Mouse (Mus musculus) regulatory T cell (primary cell): ENCODE measurements around the gene Xrcc1.

Source experiments
- in situ Hi-C: fragments of 300-600 bp; cut with MboI, MseI; formaldehyde crosslinking; loops from one replicate; pipeline ENCODE4 v1.15.1; 2025; ENCODE audit warnings: high pct_unique_total_duplicates

Gene Xrcc1

GRCm38 (mm10) chr7:24529580-24529979, 16.5 kb upstream of the Xrcc1 start:
- in situ Hi-C loops = no loop called here

GRCm38 (mm10) chr7:24530062-24530931, 15.8 kb upstream of the Xrcc1 start, which contains the start of gene Irgq:
Gene Irgq (plus strand): TSS chr7:24530689.
- in situ Hi-C loops = no loop called here

DNA sequence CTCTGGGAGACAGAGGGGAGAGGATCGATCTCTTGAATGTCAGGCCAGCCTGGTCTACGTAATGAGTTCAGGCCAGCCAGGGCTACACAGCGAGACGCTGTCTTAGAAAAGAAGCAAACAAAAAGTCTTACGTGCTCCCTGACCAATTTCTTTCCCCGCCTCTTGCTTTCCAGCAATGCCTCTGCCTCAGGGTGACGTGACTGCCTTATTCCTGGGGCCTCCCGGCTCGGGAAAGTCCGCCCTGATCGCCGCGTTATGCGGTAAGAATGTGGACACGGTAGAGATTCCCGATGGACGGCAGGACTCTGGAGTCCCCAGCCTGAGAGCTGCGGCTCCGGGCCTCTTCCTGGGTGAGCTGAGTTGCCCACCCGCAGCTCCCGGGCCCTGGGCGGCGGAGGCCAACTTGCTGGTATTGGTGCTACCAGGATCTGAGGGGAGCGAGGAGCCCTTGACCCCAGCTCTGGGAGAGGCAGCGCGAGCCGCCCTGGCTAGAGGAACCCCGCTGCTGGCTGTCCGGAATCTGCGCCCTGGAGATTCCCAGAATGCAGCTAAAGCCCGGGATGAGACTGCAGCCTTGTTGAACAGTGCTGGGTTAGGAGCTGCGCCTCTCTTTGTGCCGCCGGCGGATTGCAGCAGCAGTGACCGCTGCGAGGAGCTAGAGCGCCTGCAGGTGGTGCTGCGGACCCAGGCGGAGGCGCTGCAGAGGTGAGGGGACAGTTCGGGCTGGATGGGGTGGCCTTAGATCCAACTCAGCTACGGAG, 14.7 kb upstream of the Xrcc1 start:
- in situ Hi-C loops = no loop called here

DNA sequence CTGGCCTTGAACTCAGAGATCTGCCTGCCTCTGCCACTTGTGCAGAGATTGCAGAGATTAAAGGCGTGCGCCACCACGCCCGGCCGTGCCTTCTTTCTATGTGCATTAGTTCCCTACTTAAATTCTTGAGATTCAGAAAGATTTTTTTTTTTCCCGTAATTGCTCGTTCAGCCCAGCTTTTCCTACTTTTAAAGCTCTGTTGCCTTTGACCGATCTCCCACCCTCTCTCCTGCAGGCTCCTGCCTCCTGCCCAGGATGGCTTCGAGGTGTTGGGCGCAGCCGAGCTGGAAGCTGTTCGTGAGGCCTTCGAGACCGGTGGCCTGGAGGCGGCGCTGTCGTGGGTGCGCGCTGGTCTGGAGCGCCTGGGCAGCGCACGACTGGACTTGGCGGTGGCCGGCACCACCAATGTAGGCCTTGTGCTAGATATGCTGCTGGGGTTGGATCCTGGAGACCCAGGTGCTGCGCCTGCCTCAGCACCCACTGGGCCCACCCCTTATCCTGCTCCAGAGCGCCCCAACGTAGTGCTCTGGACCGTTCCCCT, 13.0 kb upstream of the Xrcc1 start:
- in situ Hi-C loops = no loop called here

DNA sequence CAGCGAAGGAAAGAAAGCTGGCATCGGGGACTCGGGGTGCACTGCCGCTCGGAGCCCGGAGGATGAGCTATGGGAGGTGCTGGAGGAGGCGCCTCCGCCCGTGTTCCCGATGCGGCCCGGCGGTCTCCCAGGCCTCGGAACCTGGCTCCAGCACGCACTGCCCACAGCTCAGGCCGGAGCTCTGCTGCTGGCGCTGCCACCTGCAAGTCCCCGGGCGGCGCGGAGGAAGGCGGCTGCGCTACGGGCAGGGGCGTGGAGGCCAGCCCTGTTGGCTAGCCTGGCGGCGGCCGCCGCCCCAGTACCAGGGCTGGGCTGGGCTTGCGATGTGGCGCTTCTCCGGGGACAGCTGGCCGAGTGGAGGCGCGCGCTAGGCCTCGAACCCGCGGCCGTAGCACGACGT, 12.3 kb upstream of the Xrcc1 start:
- in situ Hi-C loops = no loop called here

DNA sequence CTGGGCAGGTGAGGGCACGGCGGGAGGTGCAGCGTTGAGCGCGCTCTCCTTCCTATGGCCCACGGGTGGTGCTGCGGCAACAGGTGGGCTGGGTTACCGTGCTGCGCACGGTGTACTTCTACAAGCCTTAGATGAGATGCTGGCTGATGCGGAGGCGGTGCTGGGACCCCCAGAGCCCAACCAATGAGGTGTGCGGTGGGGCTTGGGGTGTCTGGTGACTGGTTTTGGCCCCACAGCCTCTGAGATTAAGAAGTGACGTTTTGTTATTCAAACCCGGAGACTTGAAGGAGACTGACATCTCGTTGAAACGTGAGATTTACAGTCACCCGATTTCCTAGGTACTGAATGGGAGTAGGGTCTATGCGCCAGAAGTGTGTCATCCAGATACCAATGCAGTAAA, 11.8 kb upstream of the Xrcc1 start:
- in situ Hi-C loops = no loop called here

GRCm38 (mm10) chr7:24537081-24537480, 9.0 kb upstream of the Xrcc1 start:
- in situ Hi-C loops = no loop called here

DNA sequence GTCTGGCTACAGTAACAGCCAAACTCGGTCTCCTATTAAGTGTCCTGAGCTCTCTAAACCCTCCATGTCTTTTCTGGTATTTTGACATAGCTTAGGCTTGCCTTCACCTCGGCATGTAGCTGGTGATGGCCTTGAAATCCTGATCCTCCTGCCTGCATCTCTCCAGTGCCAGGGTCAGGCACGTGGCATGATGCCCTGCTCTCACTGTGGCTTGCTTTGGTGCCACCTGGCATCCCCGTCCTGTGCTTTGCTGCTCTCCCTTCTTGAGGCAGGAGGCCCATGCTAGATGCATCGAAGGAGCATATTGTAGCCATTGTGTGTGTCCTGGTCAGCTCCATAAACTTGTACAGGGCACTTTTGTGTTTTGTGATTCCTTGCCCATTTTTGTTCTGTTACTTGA, 8.5 kb upstream of the Xrcc1 start:
- in situ Hi-C loops = no loop called here

GRCm38 (mm10) chr7:24538154-24538553, 7.9 kb upstream of the Xrcc1 start:
- in situ Hi-C loops = no loop called here

DNA sequence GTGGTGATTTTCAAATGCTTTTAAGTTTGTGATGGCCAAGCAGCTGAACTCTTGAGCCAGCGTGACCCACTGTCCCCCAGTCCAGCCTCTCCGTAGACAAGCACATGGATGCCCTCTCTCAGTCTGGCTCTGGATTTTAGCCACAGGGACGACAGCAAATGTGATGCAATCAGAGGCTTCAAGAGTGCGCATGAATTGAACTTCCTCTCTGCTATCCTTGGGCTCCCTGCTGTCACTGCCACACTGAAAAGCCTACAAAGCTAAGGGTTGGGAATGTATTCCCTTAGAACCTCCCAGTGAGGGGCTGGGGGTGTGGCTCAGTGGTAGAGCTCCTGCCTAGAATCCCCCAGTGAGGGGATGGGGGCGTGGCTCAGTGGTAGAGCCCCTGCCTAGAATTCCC, 7.4 kb upstream of the Xrcc1 start:
- in situ Hi-C loops = no loop called here

DNA sequence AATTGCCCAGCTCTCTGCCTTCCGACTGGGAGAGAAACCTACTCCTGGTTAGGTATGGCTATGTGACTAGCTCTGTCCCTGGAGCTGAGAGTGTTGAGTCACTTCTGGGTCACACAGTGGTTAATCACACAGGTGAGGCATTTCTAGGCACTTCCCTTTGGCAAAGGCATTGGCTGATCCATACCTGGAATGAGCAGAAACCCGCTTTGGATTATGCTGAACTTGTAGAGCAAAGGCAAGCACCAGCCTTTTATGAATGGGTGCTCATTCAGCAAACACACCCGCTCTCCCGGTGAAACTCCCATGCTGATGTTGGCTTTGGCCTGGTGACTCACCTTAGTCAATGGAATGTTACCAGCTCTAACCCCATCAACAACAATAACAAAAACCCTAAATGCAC, 6.4 kb upstream of the Xrcc1 start:
- in situ Hi-C loops = no loop called here

DNA sequence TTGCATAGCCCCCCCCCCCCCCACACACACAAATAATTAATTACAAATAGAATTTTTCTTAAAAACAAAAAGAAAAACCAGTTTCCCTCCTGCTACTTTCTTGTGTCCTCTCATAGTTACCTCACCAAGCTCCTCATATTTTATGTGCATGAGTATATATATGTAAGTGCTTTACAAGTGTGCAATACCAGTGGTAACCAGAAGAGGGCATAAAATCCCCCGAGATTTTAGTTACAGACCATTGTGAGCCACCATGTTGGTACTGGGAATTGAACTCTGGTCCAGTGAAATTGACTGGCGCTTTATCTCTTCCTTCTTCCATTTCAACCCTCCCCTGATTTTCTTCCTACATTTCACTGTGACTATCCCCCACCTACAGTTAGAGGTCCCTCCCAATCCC, 1.6 kb upstream of the Xrcc1 start:
- in situ Hi-C loops = no loop called here

DNA sequence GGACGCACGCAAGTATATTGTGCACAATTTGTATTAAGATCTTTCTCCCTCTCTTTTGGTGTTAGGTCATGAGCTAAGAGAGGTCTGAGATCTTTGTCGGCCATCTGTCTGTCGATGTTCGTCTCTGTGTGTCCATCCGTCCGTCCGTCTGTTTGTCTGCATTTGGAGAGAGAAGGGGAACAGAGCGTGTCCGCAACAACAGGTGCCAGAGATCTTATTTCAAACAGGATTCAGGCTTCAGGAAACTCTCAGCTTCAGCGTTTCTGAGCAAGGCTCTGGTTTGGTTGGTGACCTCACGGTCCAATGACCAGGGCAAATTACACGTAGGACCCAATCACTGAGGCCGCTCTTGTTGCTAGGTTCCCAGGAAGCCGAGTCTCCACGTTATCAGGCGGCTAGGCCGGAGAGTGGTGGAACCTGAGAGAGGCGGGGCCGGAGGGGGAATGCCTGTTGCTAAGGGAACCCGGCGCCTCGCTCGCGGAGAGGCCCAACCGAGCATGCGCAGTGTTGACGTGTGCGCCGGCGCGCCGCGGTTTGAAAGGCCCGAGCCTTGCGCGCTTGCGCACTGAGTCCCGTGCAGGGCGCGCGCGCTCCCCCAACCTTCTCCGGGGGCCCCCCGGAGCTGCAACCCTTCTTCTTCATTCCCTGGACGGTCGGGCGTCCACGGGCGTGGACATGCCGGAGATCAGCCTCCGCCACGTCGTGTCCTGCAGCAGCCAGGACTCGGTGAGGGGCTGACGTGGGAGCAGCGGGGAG, 723 bp downstream of the Xrcc1 start:
- in situ Hi-C loops = no loop called here

GRCm38 (mm10) chr7:24547534-24548036, 1.5 kb downstream of the Xrcc1 start:
- in situ Hi-C loops = no loop called here

GRCm38 (mm10) chr7:24551985-24552759, 6.1 kb downstream of the Xrcc1 start:
- in situ Hi-C loops = no loop called here

- in situ Hi-C loops = no loop called here
These were observed 9.7 kb downstream of the Xrcc1 start for GRCm38 (mm10) chr7:24555786-24556185.

- in situ Hi-C loops = no loop called here
These were observed 15.4 kb downstream of the Xrcc1 start for GRCm38 (mm10) chr7:24561450-24561849.

DNA sequence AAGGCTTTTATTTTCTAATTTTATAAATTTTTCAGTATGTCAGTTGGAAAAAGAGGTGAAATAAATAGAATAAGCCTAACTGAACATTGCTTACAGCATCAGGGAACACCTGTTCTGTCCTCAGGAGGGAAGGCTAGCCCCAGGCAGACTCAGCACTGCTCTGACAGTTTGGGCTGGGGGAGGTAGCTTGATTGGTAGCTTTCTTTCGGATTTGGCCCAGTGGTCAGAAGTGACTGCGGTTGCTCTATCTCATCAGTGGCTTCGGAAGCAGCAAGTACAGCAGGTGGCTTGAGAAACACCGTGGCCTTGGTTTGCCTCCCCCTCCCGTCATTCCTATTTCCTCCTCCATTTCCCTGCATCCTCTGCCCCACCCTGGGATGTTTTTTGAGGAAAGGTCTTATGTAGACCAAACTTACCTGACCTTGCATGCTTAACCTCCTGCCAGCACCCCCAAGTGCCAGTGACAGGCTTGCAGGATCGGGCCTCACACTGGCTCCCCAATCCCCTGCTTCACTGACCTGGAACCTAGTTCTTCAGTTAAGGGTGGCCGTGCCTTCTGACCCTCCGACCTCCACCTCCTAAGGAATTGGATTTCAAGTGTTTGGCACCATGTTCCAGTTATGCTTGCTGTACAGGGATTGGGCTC, 17.2 kb downstream of the Xrcc1 start:
- in situ Hi-C loops = no loop called here

GRCm38 (mm10) chr7:24563837-24564206, 17.7 kb downstream of the Xrcc1 start:
- in situ Hi-C loops = no loop called here

- in situ Hi-C loops = no loop called here
These were observed 18.6 kb downstream of the Xrcc1 start for GRCm38 (mm10) chr7:24564607-24565265.
